Mouse (Mus musculus) bone marrow, adult 2 months (tissue): ENCODE measurements around the gene Scd4. TPM values are rescaled to one million over a fixed set of nuclear protein-coding genes. Genes with fewer than 3 reads are reported as not detected.
"Not testable (repeated sequence)": the region's sequence is repeated elsewhere in the genome, so short reads cannot be mapped to it uniquely, and the experiment has no call there.

ENCODE experiments used
- H3K27ac ChIP-seq: fragments of 200-500 bp; 2 replicates; pipeline ENCODE4 v1.5.1; 2012; ENCODE audit warnings: low read depth, mild to moderate bottlenecking, control low read depth, inconsistent platforms, low read length; ENCODE audit not compliant: control insufficient read depth, poor library complexity, insufficient read depth
- H3K4me1 ChIP-seq: fragments of 200-500 bp; 2 replicates; pipeline ENCODE4 v1.6.1; 2011; ENCODE audit warnings: low read length; ENCODE audit not compliant: control insufficient read depth, insufficient read depth
- H3K4me3 ChIP-seq: fragments of 200-500 bp; replicated peaks from 2 replicates; pipeline ENCODE3; 2011; ENCODE audit warnings: mild to moderate bottlenecking, low read depth, low read length, control low read depth; ENCODE audit not compliant: control insufficient read depth
- CTCF ChIP-seq: fragments of 200-500 bp; IDR thresholded peaks from 2 replicates; pipeline ENCODE4 v1.5.1; 2011; ENCODE audit warnings: low read length, control low read depth; ENCODE audit not compliant: control insufficient read depth, insufficient read depth
- POLR2A ChIP-seq: fragments of 200-500 bp; IDR thresholded peaks from 2 replicates; pipeline ENCODE4 v1.6.1; 2011; ENCODE audit warnings: low read depth, mild to moderate bottlenecking, control low read depth, low read length, borderline replicate concordance; ENCODE audit not compliant: control insufficient read depth
- WGBS: fragments of 180-500 bp; shearing (Covaris S2); methylation state at CpG from one replicate; pipeline ENCODE4 v1.1.7; 2018; 5-methylcytosine and 5-hydroxymethylcytosine counted together
- polyA plus RNA-seq: library from polyadenylated mRNA; stranded (reverse); fragments of >200 nt; gene quantifications from 2 replicates; pipeline ENCODE4 v1.2.4, GENCODE M21; 2011; ENCODE audit warnings: low replicate concordance; ENCODE audit not compliant: missing spikeins, insufficient read depth, insufficient read length

Gene Scd4
- polyA plus RNA-seq, 1 experiment = not detected

GRCm38 (mm10) chr19:44318545-44318944, 14.3 kb upstream of the Scd4 start:
- peaks cover 3% of the 10 kb centered on the region for H3K4me1 ChIP-seq
- H3K27ac ChIP-seq = no peak overlapping the region
- TF ChIP-seq CTCF (no peak), POLR2A (no peak)
- no peak overlapping the region for H3K4me3 ChIP-seq

- Histone ChIP-seq H3K4me3 (no peak overlapping the region), H3K4me1 (no peaks in the 10 kb centered on the region), H3K27ac (no peak overlapping the region)
- TF ChIP-seq POLR2A (no peak), CTCF (no peak)
- WGBS = 83% methylated on average over 3 of the region's 3 CpGs
Measured at GRCm38 (mm10) chr19:44320316-44320715, 12.6 kb upstream of the Scd4 start.

- no peak overlapping the region for H3K27ac ChIP-seq
- 70% methylated on average over 4 of the region's 4 CpGs for WGBS
- H3K4me3 ChIP-seq = no peak overlapping the region
- TF ChIP-seq POLR2A = no peak
- no peak for TF ChIP-seq CTCF
- H3K4me1 ChIP-seq = no peaks in the 10 kb centered on the region
Measured at GRCm38 (mm10) chr19:44321201-44321600, 11.7 kb upstream of the Scd4 start.

GRCm38 (mm10) chr19:44321631-44322030, 11.3 kb upstream of the Scd4 start:
- H3K27ac ChIP-seq = no peak overlapping the region
- H3K4me1 ChIP-seq = no peaks in the 10 kb centered on the region
- H3K4me3 ChIP-seq = no peak overlapping the region
- TF ChIP-seq POLR2A (no peak), CTCF (no peak)
- 86% methylated on average over 2 of the region's 2 CpGs for WGBS

GRCm38 (mm10) chr19:44329566-44329965, 3.3 kb upstream of the Scd4 start:
- WGBS = 87% methylated on average over 2 of the region's 2 CpGs
- Histone ChIP-seq H3K4me1 (no peaks in the 10 kb centered on the region), H3K4me3 (no peak overlapping the region), H3K27ac (no peak overlapping the region)
- TF ChIP-seq CTCF = no peak
- no peak for TF ChIP-seq POLR2A

GRCm38 (mm10) chr19:44331128-44331527, 1.8 kb upstream of the Scd4 start:
- H3K27ac ChIP-seq, H3K4me3 ChIP-seq, H3K4me1 ChIP-seq: not testable (repeated sequence)
- 87% methylated on average over 1 of the region's 1 CpGs for WGBS

- no peak for TF ChIP-seq POLR2A
- no peak for TF ChIP-seq CTCF
- Histone ChIP-seq H3K27ac (no peak overlapping the region), H3K4me3 (no peak overlapping the region), H3K4me1 (no peaks in the 10 kb centered on the region)
- WGBS = 26% methylated on average over 5 of the region's 5 CpGs
Measured at GRCm38 (mm10) chr19:44331911-44332310, 981 bp upstream of the Scd4 start.

GRCm38 (mm10) chr19:44332326-44332725, 566 bp upstream of the Scd4 start:
- Histone ChIP-seq H3K4me1 (no peaks in the 10 kb centered on the region), H3K27ac (no peak overlapping the region), H3K4me3 (no peak overlapping the region)
- WGBS = 53% methylated on average over 8 of the region's 8 CpGs
- TF ChIP-seq POLR2A (no peak), CTCF (no peak)

- TF ChIP-seq POLR2A = no peak
- no peak for TF ChIP-seq CTCF
- Histone ChIP-seq H3K4me1 (no peaks in the 10 kb centered on the region), H3K27ac (no peak overlapping the region), H3K4me3 (no peak overlapping the region)
- WGBS = 78% methylated on average over 9 of the region's 9 CpGs
Measured at GRCm38 (mm10) chr19:44333991-44334390, 1.1 kb downstream of the Scd4 start.
